Comparison of ENCODE assay signal across 8 mouse cellular contexts in genomic region chr15:96666663-96667062, GRCm38 (mm10). TPM values are rescaled to one million over a fixed set of nuclear protein-coding genes. Genes with fewer than 3 reads are reported as not detected.
DNase-seq lines count a peak whose midpoint lies in the region; ATAC-seq and TF ChIP-seq lines count a peak whose summit lies in the region.

No protein-coding gene starts in this region.

- H3K4me3 ChIP-seq in cerebellum, adult 2 months (replicated peaks; ENCODE audit: insufficient read depth, low read depth, low read length): no peak overlapping the region
- H3K4me3 ChIP-seq in forebrain, postnatal 0 days (ENCODE audit: low read depth, low read length): no peak overlapping the region
- no peak overlapping the region for H3K4me3 ChIP-seq in hindbrain, embryonic 16.5 days (ENCODE audit: low read length)
- H3K4me3 ChIP-seq in midbrain, embryonic 10.5 days: peak overlapping the region; percentile 31

- H3K27ac ChIP-seq in cerebellum, adult 2 months (ENCODE audit: insufficient read depth, low read length): no peak overlapping the region
- no peak overlapping the region for H3K27ac ChIP-seq in forebrain, postnatal 0 days (ENCODE audit: low read depth, low read length)
- H3K27ac ChIP-seq in hindbrain, embryonic 16.5 days (ENCODE audit: low read depth, low read length): no peak overlapping the region
- no peak overlapping the region for H3K27ac ChIP-seq in midbrain, embryonic 10.5 days (replicated peaks)

- WGBS in cerebellum, adult 2 months: 2% methylated on average over 7 of the region's 7 CpGs
- 4% methylated on average over 7 of the region's 7 CpGs for WGBS in forebrain, postnatal 0 days
- 7% methylated on average over 7 of the region's 7 CpGs for WGBS in hindbrain, embryonic 16.5 days
- 10% methylated on average over 7 of the region's 7 CpGs for WGBS in midbrain, embryonic 10.5 days

- no peaks in the 10 kb centered on the region for H3K27me3 ChIP-seq in cerebellum, adult 2 months (ENCODE audit: control insufficient read depth, insufficient read depth, low read length)
- no peaks in the 10 kb centered on the region for H3K27me3 ChIP-seq in forebrain, postnatal 0 days (ENCODE audit: insufficient read depth, low read length)
- H3K27me3 ChIP-seq in hindbrain, embryonic 16.5 days (replicated peaks; ENCODE audit: control insufficient read depth, insufficient read depth, low read length): no peaks in the 10 kb centered on the region
- no peaks in the 10 kb centered on the region; the same call in 1 of the 2 replicates for H3K27me3 ChIP-seq in midbrain, embryonic 10.5 days (ENCODE audit: low read depth, poor library complexity, severe bottlenecking)

- ATAC-seq in forebrain, postnatal 0 days: peak; percentile 53
- ATAC-seq in hindbrain, embryonic 16.5 days: peak; percentile 74; the same call in 1 of the 2 replicates

- intact Hi-C loops in left cerebral cortex, postnatal 4 days (cut with DNase I): loop anchor here (5.0 kb wide), 1 partner anchor 124 kb away; no protein-coding TSS in a partner anchor

- no peak for TF ChIP-seq POLR2A in cerebellum, adult 2 months (IDR thresholded peaks at IDR 0.05; ENCODE audit: borderline replicate concordance, insufficient read depth, low read length)

- H3K36me3 ChIP-seq in forebrain, postnatal 0 days (ENCODE audit: insufficient read depth): no peaks in the 10 kb centered on the region
- no peaks in the 10 kb centered on the region for H3K36me3 ChIP-seq in hindbrain, embryonic 16.5 days (ENCODE audit: control insufficient read depth, insufficient read depth, low read length)
- H3K36me3 ChIP-seq in midbrain, embryonic 10.5 days: no peaks in the 10 kb centered on the region

- H3K4me2 ChIP-seq in forebrain, postnatal 0 days (ENCODE audit: low read depth): peak overlapping the region; percentile 16
- H3K4me2 ChIP-seq in hindbrain, embryonic 16.5 days (ENCODE audit: low read length): peak overlapping the region; percentile 37

- peak; percentile 59 to 72 for DNase-seq in left cerebral cortex, adult 18-20 months (ENCODE audit: low spot score in 2 of 2)
- DNase-seq in left cerebral cortex, adult 11 months (ENCODE audit: low spot score): no peak
- DNase-seq in cerebellum, adult 2 months: peak; percentile 69 to 73
- DNase-seq in forebrain, postnatal 0 days: peak; percentile 79
- peak; percentile 70 for DNase-seq in left cerebral cortex, postnatal 4 days
- peak; percentile 60 for DNase-seq in midbrain, embryonic 10.5 days (ENCODE audit: low spot score)
- peak; percentile 68 to 80 for DNase-seq in spleen, postnatal 36 days (ENCODE audit: low spot score in 2 of 2)

- H3K9ac ChIP-seq in forebrain, postnatal 0 days: no peak overlapping the region
- H3K9ac ChIP-seq in hindbrain, embryonic 16.5 days (ENCODE audit: low read depth, low read length): no peak overlapping the region

- TF ChIP-seq CTCF in cerebellum, adult 2 months (IDR thresholded peaks at IDR 0.05; ENCODE audit: borderline replicate concordance, insufficient read depth, low read depth, low read length): peak; percentile 79
- peak; percentile 86 for TF ChIP-seq CTCF in forebrain, postnatal 0 days (IDR thresholded peaks at IDR 0.05; ENCODE audit: low read depth)

- no peaks in the 10 kb centered on the region for H3K4me1 ChIP-seq in cerebellum, adult 2 months (ENCODE audit: control insufficient read depth, insufficient read depth, low read length)
- H3K4me1 ChIP-seq in forebrain, postnatal 0 days (ENCODE audit: insufficient read depth): no peaks in the 10 kb centered on the region
- no peaks in the 10 kb centered on the region for H3K4me1 ChIP-seq in hindbrain, embryonic 16.5 days (ENCODE audit: control insufficient read depth, insufficient read depth, low read depth, low read length)
- no peaks in the 10 kb centered on the region for H3K4me1 ChIP-seq in midbrain, embryonic 10.5 days

- H3K9me3 ChIP-seq in forebrain, postnatal 0 days (ENCODE audit: low read length): no peaks in the 10 kb centered on the region
- H3K9me3 ChIP-seq in hindbrain, embryonic 16.5 days (ENCODE audit: control insufficient read depth, low read length): no peaks in the 10 kb centered on the region
- no peaks in the 10 kb centered on the region for H3K9me3 ChIP-seq in midbrain, embryonic 10.5 days (replicated peaks)

RNA-seq across cellular contexts. Expression of gene Slc38a1, which starts 23.9 kb away (rescaled TPM):
- total RNA-seq in left cerebral cortex, adult 18-20 months (2021): 100 to 1,000 TPM; 112 to 114 TPM
- 141 and 160 TPM in 2 replicates for polyA plus RNA-seq in cerebellum, adult 2 months (2012; rRNA removed)
- total RNA-seq in forebrain, postnatal 0 days (2014; rRNA removed): 52.7 and 73.3 TPM in 2 replicates
- polyA plus RNA-seq in forebrain, postnatal 0 days (2015; fragmentation: Nextera tagmentation; extraction: Ambion mirVana): 67.0 and 90.2 TPM in 2 replicates
- polyA plus RNA-seq in hindbrain, embryonic 16.5 days (2015; fragmentation: Nextera tagmentation; extraction: Ambion mirVana): 127 and 139 TPM in 2 replicates
- total RNA-seq in left cerebral cortex, postnatal 4 days (2021): 100 to 1,000 TPM; 116 to 118 TPM
- 111 and 117 TPM in 2 replicates for polyA plus RNA-seq in midbrain, embryonic 10.5 days (2016; fragmentation: Nextera tagmentation; extraction: Ambion mirVana)

RNA-seq across cellular contexts. Expression of gene Slc38a2, which starts 32.9 kb away (rescaled TPM):
- 100 to 1,000 TPM in 1 of 2 experiments, 10 to 100 TPM in 1; 93.9 to 101 TPM for total RNA-seq in left cerebral cortex, adult 18-20 months (2021)
- polyA plus RNA-seq in cerebellum, adult 2 months (2012; rRNA removed): 93.6 and 103 TPM in 2 replicates
- total RNA-seq in forebrain, postnatal 0 days (2014; rRNA removed): 80.9 and 107 TPM in 2 replicates
- polyA plus RNA-seq in forebrain, postnatal 0 days (2015; fragmentation: Nextera tagmentation; extraction: Ambion mirVana): 69.8 and 78.4 TPM in 2 replicates
- polyA plus RNA-seq in hindbrain, embryonic 16.5 days (2015; fragmentation: Nextera tagmentation; extraction: Ambion mirVana): 87.4 and 111 TPM in 2 replicates
- 100 to 1,000 TPM; 114 to 124 TPM for total RNA-seq in left cerebral cortex, postnatal 4 days (2021)
- polyA plus RNA-seq in midbrain, embryonic 10.5 days (2016; fragmentation: Nextera tagmentation; extraction: Ambion mirVana): 151 and 164 TPM in 2 replicates
